Mouse (Mus musculus): Measurements from ENCODE around the gene Mlec.

GRCm38 (mm10) chr5:115113244-115113643 is 44.7 kb downstream of the Mlec start:
- no peak for TF ChIP-seq POLR2A (IDR thresholded peaks at IDR 0.05; ENCODE audit: extremely low read depth, insufficient read depth, low read length)
- TF ChIP-seq CTCF (IDR thresholded peaks at IDR 0.05; ENCODE audit: extremely low read depth, insufficient read depth, low read length), result no peak
